Mouse (Mus musculus) CH12.LX (cell line): Measurements from ENCODE around the gene Tor1a. TPM values are rescaled to one million over a fixed set of nuclear protein-coding genes. Genes with fewer than 3 reads are reported as not detected.
A peak's percentile ranks its signal among the peaks of the same experiment; 100 is the strongest.
"Not testable (repeated sequence)": the region's sequence is repeated elsewhere in the genome, so short reads cannot be mapped to it uniquely, and the experiment has no call there.

Experiments
- DNase-seq: peaks from one replicate; pipeline ENCODE4 v3.0.0-alpha.2; 2013; ENCODE audit errors: extremely low read depth
- H3K27ac ChIP-seq: 2 replicates; pipeline ENCODE4 v1.5.1; 2012; ENCODE audit warnings: low read depth, mild to moderate bottlenecking, control low read depth, moderate library complexity; ENCODE audit not compliant: insufficient read depth
- H3K27me3 ChIP-seq: replicated peaks from 2 replicates; pipeline ENCODE3; 2012; ENCODE audit warnings: inconsistent platforms
- H3K36me3 ChIP-seq, 2 experiments: replicated peaks in 1 of 2; 2 replicates each; pipeline versions ENCODE3 to v1.6.1; 2012; ENCODE audit warnings: inconsistent platforms in 1 of 2, low read length in 1 of 2, mild to moderate bottlenecking in 1 of 2, mixed read lengths in 1 of 2, moderate library complexity in 1 of 2; ENCODE audit not compliant: control insufficient read depth in 1 of 2, insufficient read depth in 1 of 2
- H3K4me1 ChIP-seq, 2 experiments: 2 replicates each; pipeline ENCODE4 v1.6.1; 2012; ENCODE audit warnings: inconsistent platforms in 1 of 2, moderate library complexity in 1 of 2; ENCODE audit not compliant: insufficient read depth in 2 of 2, control insufficient read depth in 1 of 2
- H3K4me2 ChIP-seq: 2 replicates; pipeline ENCODE4 v1.6.1; 2012; ENCODE audit warnings: low read depth, mild to moderate bottlenecking, control low read depth; ENCODE audit not compliant: poor library complexity, insufficient read depth, severe bottlenecking
- H3K4me3 ChIP-seq, 3 experiments: fragments of 150-350 bp in 1 of 3; sonication (generic) in 1 of 3; replicated peaks in 1 of 3; 2 replicates each; pipeline versions ENCODE3 to v1.5.1; 2011 to 2012; ENCODE audit warnings: low read depth in 2 of 3, low read length in 2 of 3, mild to moderate bottlenecking in 2 of 3, moderate library complexity in 2 of 3, control low read depth in 1 of 3, improper control_type of control experiment in 1 of 3, inconsistent platforms in 1 of 3, mixed read lengths in 1 of 3; ENCODE audit not compliant: poor library complexity in 1 of 3
- H3K79me2 ChIP-seq: replicated peaks from 2 replicates; pipeline ENCODE4 v1.6.1; 2012; ENCODE audit warnings: mild to moderate bottlenecking, moderate library complexity; ENCODE audit not compliant: control insufficient read depth, poor library complexity, insufficient read depth, severe bottlenecking; ENCODE audit errors: extremely low read depth
- H3K9ac ChIP-seq: 2 replicates; pipeline ENCODE4 v1.6.1; 2012; ENCODE audit warnings: low read depth, mild to moderate bottlenecking, control low read depth, moderate library complexity; ENCODE audit not compliant: insufficient read depth
- H3K9me3 ChIP-seq: replicated peaks from 2 replicates; pipeline ENCODE3; 2012; ENCODE audit warnings: low read length, inconsistent platforms, mixed read lengths
- BHLHE40 ChIP-seq: IDR thresholded peaks from 2 replicates; pipeline ENCODE4 v1.6.1; 2011; ENCODE audit warnings: mild to moderate bottlenecking, low read depth, low read length, improper control_type of control experiment
- CHD1 ChIP-seq: IDR thresholded peaks from 2 replicates; pipeline ENCODE4 v1.6.1; 2012; ENCODE audit warnings: low read depth, low read length, improper control_type of control experiment, inconsistent platforms
- CTCF ChIP-seq, 2 experiments: IDR thresholded peaks in 1 of 2; conservative IDR thresholded peaks in 1 of 2; 2 replicates each; pipeline ENCODE4 v1.5.1; 2011 to 2012; ENCODE audit warnings: low read depth in 2 of 2, low read length in 2 of 2, improper control_type of control experiment in 1 of 2, inconsistent platforms in 1 of 2, mild to moderate bottlenecking in 1 of 2, moderate library complexity in 1 of 2
- E2F4 ChIP-seq: IDR thresholded peaks from 2 replicates; pipeline ENCODE4 v1.6.1; 2011; ENCODE audit warnings: low read depth, low read length, improper control_type of control experiment; ENCODE audit not compliant: insufficient replicate concordance
- ELF1 ChIP-seq: IDR thresholded peaks from 2 replicates; pipeline ENCODE4 v1.6.1; 2014; ENCODE audit warnings: low read depth, mild to moderate bottlenecking, inconsistent platforms, low read length, improper control_type of control experiment
- EP300 ChIP-seq: IDR thresholded peaks from 2 replicates; pipeline ENCODE4 v1.6.1; 2011; ENCODE audit warnings: low read length, improper control_type of control experiment
- ETS1 ChIP-seq: conservative IDR thresholded peaks from 2 replicates; pipeline ENCODE4 v1.6.1; 2012; ENCODE audit warnings: low read depth, mild to moderate bottlenecking, inconsistent platforms, low read length, improper control_type of control experiment, moderate library complexity
- GABPA ChIP-seq: IDR thresholded peaks from 2 replicates; pipeline ENCODE4 v1.6.1; 2012; ENCODE audit warnings: low read depth, low read length, improper control_type of control experiment, inconsistent platforms; ENCODE audit not compliant: insufficient replicate concordance
- HCFC1 ChIP-seq: IDR thresholded peaks from 2 replicates; pipeline ENCODE4 v1.6.1; 2012; ENCODE audit warnings: low read depth, mild to moderate bottlenecking, inconsistent platforms, low read length, improper control_type of control experiment
- JUN ChIP-seq: IDR thresholded peaks from 2 replicates; pipeline ENCODE4 v1.6.1; 2011; ENCODE audit warnings: low read depth, mild to moderate bottlenecking, low read length, improper control_type of control experiment, moderate library complexity; ENCODE audit not compliant: insufficient read depth
- JUND ChIP-seq: conservative IDR thresholded peaks from 2 replicates; pipeline ENCODE4 v1.6.1; 2011; ENCODE audit warnings: low read depth, low read length, improper control_type of control experiment
- KAT2A ChIP-seq: IDR thresholded peaks from 2 replicates; pipeline ENCODE4 v1.6.1; 2012; ENCODE audit warnings: low read length, improper control_type of control experiment, inconsistent platforms; ENCODE audit not compliant: insufficient replicate concordance
- MAX ChIP-seq: IDR thresholded peaks from 2 replicates; pipeline ENCODE4 v1.6.1; 2011; ENCODE audit warnings: low read length, improper control_type of control experiment
- MAZ ChIP-seq: IDR thresholded peaks from 2 replicates; pipeline ENCODE4 v1.6.1; 2012; ENCODE audit warnings: low read depth, mild to moderate bottlenecking, inconsistent platforms, low read length, improper control_type of control experiment, moderate library complexity
- MEF2A ChIP-seq: IDR thresholded peaks from 2 replicates; pipeline ENCODE4 v1.6.1; 2014; ENCODE audit warnings: low read depth, mild to moderate bottlenecking, inconsistent platforms, low read length, improper control_type of control experiment, borderline replicate concordance
- MXI1 ChIP-seq: IDR thresholded peaks from 2 replicates; pipeline ENCODE4 v1.6.1; 2011; ENCODE audit warnings: mild to moderate bottlenecking, low read depth, low read length, improper control_type of control experiment
- NRF1 ChIP-seq: IDR thresholded peaks from 2 replicates; pipeline ENCODE4 v1.6.1; 2014; ENCODE audit warnings: low read depth, mild to moderate bottlenecking, inconsistent platforms, low read length, improper control_type of control experiment, moderate library complexity
- POLR2A ChIP-seq: IDR thresholded peaks from 2 replicates; pipeline ENCODE4 v1.6.1; 2011; ENCODE audit warnings: low read depth, mild to moderate bottlenecking, improper control_type of control experiment, low read length
- RAD21 ChIP-seq: IDR thresholded peaks from 2 replicates; pipeline ENCODE4 v1.6.1; 2011; ENCODE audit warnings: low read depth, mild to moderate bottlenecking, low read length, improper control_type of control experiment, moderate library complexity
- SIN3A ChIP-seq: IDR thresholded peaks from 2 replicates; pipeline ENCODE4 v1.6.1; 2012; ENCODE audit warnings: low read length, improper control_type of control experiment, inconsistent platforms
- SMC3 ChIP-seq: IDR thresholded peaks from 2 replicates; pipeline ENCODE4 v1.6.1; 2011; ENCODE audit warnings: low read depth, low read length, improper control_type of control experiment
- TBP ChIP-seq: conservative IDR thresholded peaks from 2 replicates; pipeline ENCODE4 v1.6.1; 2011; ENCODE audit warnings: low read depth, low read length, improper control_type of control experiment
- TCF12 ChIP-seq: IDR thresholded peaks from 2 replicates; pipeline ENCODE4 v1.6.1; 2014; ENCODE audit warnings: low read depth, mild to moderate bottlenecking, inconsistent platforms, low read length, improper control_type of control experiment
- UBTF ChIP-seq: IDR thresholded peaks from 2 replicates; pipeline ENCODE4 v1.6.1; 2012; ENCODE audit warnings: low read depth, mild to moderate bottlenecking, inconsistent platforms, low read length, improper control_type of control experiment, moderate library complexity
- USF1 ChIP-seq: IDR thresholded peaks from 2 replicates; pipeline ENCODE4 v1.6.1; 2014; ENCODE audit warnings: low read depth, mild to moderate bottlenecking, inconsistent platforms, low read length, improper control_type of control experiment
- ZC3H11A ChIP-seq: IDR thresholded peaks from 2 replicates; pipeline ENCODE4 v1.6.1; 2012; ENCODE audit warnings: low read depth, mild to moderate bottlenecking, inconsistent platforms, low read length, improper control_type of control experiment
- ZKSCAN1 ChIP-seq: IDR thresholded peaks from 2 replicates; pipeline ENCODE4 v1.6.1; 2012; ENCODE audit warnings: low read depth, inconsistent platforms, low read length, improper control_type of control experiment, borderline replicate concordance
- ZNF384 ChIP-seq: IDR thresholded peaks from 2 replicates; pipeline ENCODE4 v1.6.1; 2012; ENCODE audit warnings: low read depth, low read length, improper control_type of control experiment, inconsistent platforms
- dilution Hi-C: fragments of 300-500 bp; cut with MboI; formaldehyde crosslinking; loops from 2 replicates; pipeline ENCODE4 v1.14.3; 2020; ENCODE audit warnings: low sequenced_read_pairs; ENCODE audit not compliant: extremely low pct_unique_long_range_greater_than_20kb, extremely low pct_ligation_motif_present
- in situ Hi-C: fragments of 300-500 bp; cut with MboI; formaldehyde crosslinking; loops from 3 replicates; pipeline ENCODE4 v1.14.3; 2019; ENCODE audit warnings: low sequenced_read_pairs, low pct_ligation_motif_present, low pct_unique_long_range_greater_than_20kb, mixed read lengths
- polyA plus RNA-seq: library from polyadenylated mRNA; unstranded; fragments of >175 nt; gene quantifications from 2 replicates; pipeline ENCODE4 v1.2.1, GENCODE M21; 2012; ENCODE audit warnings: low read depth; ENCODE audit not compliant: insufficient read length
- total RNA-seq, 2 experiments: library from RNA; depleted of rRNA; stranded (reverse); fragments of 300-350 nt in 1 of 2; fragments of >200 nt in 1 of 2; gene quantifications; 2 replicates each; pipeline ENCODE4 v1.2.3; 2012 to 2014

Gene Tor1a
- total and polyA plus RNA-seq, 3 experiments = 44.9 to 58.2 (median 45.6) TPM

GRCm38 (mm10) chr2:30930846-30931245, 36.9 kb downstream of the Tor1a start:
- H3K9ac ChIP-seq, H3K36me3 ChIP-seq, dilution Hi-C loops, H3K9me3 ChIP-seq, H3K27ac ChIP-seq, H3K4me2 ChIP-seq, H3K79me2 ChIP-seq, H3K4me3 ChIP-seq, DNase-seq, H3K27me3 ChIP-seq: not testable (repeated sequence)
- H3K4me1 ChIP-seq = peaks cover 26 to 41% of the 10 kb centered on the region in 2 experiments
- in situ Hi-C loops = loop anchor here (5.0 to 10.0 kb wide), 3 partner anchors 39 to 496 kb away; no protein-coding TSS in a partner anchor
- peak; percentile 58; the same call in 1 of the 2 replicates for TF ChIP-seq TBP
- TF ChIP-seq, all 38 proteins: peak for 1; not testable (repeated sequence) for 37

- TF ChIP-seq ZC3H11A (no peak), GABPA (no peak), HCFC1 (no peak), SMC3 (peak; percentile 19; the same call in 1 of the 2 replicates), RAD21 (no peak; the same call in none of the 2 replicates), ZNF384 (no peak), ZKSCAN1 (no peak), CHD1 (peak; percentile 84), NRF1 (peak; percentile 66), ETS1 (peak; percentile 34; the same call in 1 of the 2 replicates), MAZ (peak; percentile 76), ELF1 (no peak), EP300 (no peak; the same call in 1 of the 2 replicates), TCF12 (0 out of 2 replicates have a peak, but pooled peaks have one; percentile 8), MEF2A (no peak), MAX (0 out of 2 replicates have a peak, but pooled peaks have one; percentile 15), SIN3A (no peak; the same call in 1 of the 2 replicates), USF1 (no peak), BHLHE40 (0 out of 2 replicates have a peak, but pooled peaks have one; percentile 2), JUND (peak; percentile 16; the same call in 1 of the 2 replicates), JUN (peak; percentile 40; the same call in 1 of the 2 replicates), POLR2A (no peak), E2F4 (no peak), KAT2A (no peak), UBTF (no peak), CTCF (conservative IDR thresholded peaks at IDR 0.05 in 1 of 2, IDR thresholded peaks at IDR 0.05 in 1 of 2; ENCODE audit: low read depth in 2 of 2, low read length in 2 of 2) (peak in 1 of 2 experiments; percentile 66; a peak in 3 of 4 replicates), MXI1 (peak; percentile 18; the same call in 1 of the 2 replicates)
- dilution Hi-C loops = no loop called here
- Histone ChIP-seq H3K36me3 (peaks cover 0 to 3% of the 10 kb centered on the region in 2 experiments), H3K4me3 (peak within 1 kb of the TSS; percentile 48 to 61 (median 61)), H3K4me2 (peak within 1 kb of the TSS; percentile 87), H3K27me3 (no peaks in the 10 kb centered on the region), H3K79me2 (no peaks in the 10 kb centered on the region), H3K9ac (peak within 1 kb of the TSS; percentile 68), H3K4me1 (peaks cover 26 to 41% of the 10 kb centered on the region in 2 experiments), H3K27ac (peak within 1 kb of the TSS; percentile 52), H3K9me3 (peaks cover 2% of the 10 kb centered on the region)
- in situ Hi-C loops = loop anchor here (5.0 to 10.0 kb wide), 3 partner anchors 37 to 495 kb away; no protein-coding TSS in a partner anchor
- DNase-seq = peak; percentile 50
These were observed 38.2 kb downstream of the Tor1a start, which contains the start of gene Ptges for GRCm38 (mm10) chr2:30929483-30930045. TSS of gene Ptges (minus strand) at chr2:30929863.
